Mouse (Mus musculus) lung, adult 10 weeks (tissue): Measurements from ENCODE around the gene Wdr66. TPM values are rescaled to one million over a fixed set of nuclear protein-coding genes. Genes with fewer than 3 reads are reported as not detected.

Experiments
- polyA plus RNA-seq: library from polyadenylated mRNA; stranded (reverse); fragments of 350-450 nt; fragmentation: Illumina TruSeq; extraction: RNeasy Lipid Tissue Mini Kit (QIAGEN cat#74804); gene quantifications from one replicate; pipeline ENCODE4 v1.2.3, GENCODE M21; 2014; ENCODE audit warnings: low read depth, low replicate concordance; ENCODE audit not compliant: insufficient read depth

Gene Wdr66
- polyA plus RNA-seq = 9.5 TPM

DNA sequence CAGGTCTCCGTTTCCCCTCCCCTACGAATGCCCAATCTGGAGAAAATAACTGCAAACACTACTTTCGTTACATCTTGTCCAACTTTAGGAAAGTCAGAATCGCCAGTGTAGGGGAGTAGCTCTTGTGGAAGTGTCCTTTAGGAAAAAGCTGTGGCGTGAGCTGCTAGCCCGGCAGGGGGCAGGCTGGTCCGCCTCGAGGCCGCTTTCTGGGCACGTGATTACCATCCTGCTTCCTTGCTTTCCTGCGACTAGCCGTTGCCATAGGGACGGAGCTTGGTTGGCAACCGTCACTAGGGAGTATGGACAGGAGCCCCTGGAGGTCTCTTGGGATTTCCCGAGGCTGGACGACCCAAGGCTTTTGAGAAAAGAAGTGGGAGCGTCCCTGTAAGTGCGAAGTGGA, at the start of gene Wdr66:
Wdr66 (plus strand) TSS at position 269 of the 400 bp plus-strand sequence.

DNA sequence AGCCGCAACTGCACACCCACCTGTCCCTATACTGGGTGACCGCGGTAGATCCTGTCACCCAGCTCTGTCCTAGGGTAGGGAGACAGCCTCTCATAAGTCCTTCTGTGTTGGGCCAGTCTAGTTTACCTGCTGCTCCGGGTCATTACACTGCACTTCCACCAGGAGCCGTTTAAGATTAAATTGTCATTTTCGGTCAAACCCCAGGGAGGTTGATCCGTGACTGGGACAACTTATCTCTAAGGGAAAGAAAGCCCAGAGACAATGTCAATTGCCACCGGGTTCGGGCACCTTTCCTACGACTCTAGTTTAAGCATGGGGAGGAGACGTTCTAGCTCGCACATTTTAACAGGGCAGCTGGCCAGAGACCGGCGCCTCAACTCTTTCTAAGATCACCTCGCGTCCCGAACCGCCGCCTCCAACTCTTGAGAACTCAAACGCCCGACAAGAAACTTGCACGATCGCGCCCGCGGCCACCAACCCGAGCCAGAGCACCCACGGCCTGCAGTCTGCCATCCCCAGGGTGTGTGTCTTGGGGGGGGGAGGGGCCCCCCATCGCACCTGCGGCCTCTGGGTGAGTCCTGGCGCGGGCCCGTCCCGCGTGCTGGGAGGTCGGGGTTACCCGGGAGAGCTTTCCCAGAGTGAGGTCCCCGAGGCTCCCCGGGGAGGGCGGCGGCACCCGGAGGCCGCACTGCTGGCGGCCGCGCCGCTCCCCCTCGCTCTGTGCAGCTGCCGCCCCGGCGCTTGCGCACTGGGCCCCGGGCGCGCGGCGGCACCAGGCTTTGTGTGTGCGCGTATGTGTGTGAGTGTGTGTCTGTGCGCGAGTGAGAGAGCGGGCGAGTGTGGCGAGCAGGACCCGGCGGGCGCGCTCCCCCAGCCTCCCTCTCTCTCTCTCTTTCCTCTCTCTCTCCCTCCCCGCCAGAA, 92.1 kb downstream of the Wdr66 start, which contains the start of gene Bcl7a:
Bcl7a (plus strand) TSS at position 128 of the 921 bp plus-strand sequence.

Other genes starting within 250 kb of the Wdr66 start
- 24.5 TPM for gene Orai1, start 237.0 kb upstream of the Wdr66 start, polyA plus RNA-seq
- gene Morn3, start 205.1 kb upstream of the Wdr66 start, polyA plus RNA-seq = 15.2 TPM
- 5.8 TPM for gene Tmem120b, start 183.7 kb upstream of the Wdr66 start, polyA plus RNA-seq
- 7.4 TPM for gene Rhof, start 119.4 kb upstream of the Wdr66 start, polyA plus RNA-seq
- gene Setd1b, start 109.9 kb upstream of the Wdr66 start, polyA plus RNA-seq = 3.3 TPM
- 27.5 TPM for gene Psmd9, start 82.7 kb upstream of the Wdr66 start, polyA plus RNA-seq
- gene Hpd, start 69.4 kb upstream of the Wdr66 start, polyA plus RNA-seq = 0.41 TPM
- 4.9 TPM for gene Bcl7a, start 91.7 kb downstream of the Wdr66 start, polyA plus RNA-seq
- gene Mlxip, start 142.7 kb downstream of the Wdr66 start, polyA plus RNA-seq = 9.5 TPM
- 1.2 TPM for gene Lrrc43, start 237.2 kb downstream of the Wdr66 start, polyA plus RNA-seq
- not detected for gene Il31, start 237.4 kb downstream of the Wdr66 start, polyA plus RNA-seq